Mouse (Mus musculus): ENCODE results near the gene Pax5. TPM values are rescaled to one million over a fixed set of nuclear protein-coding genes. Genes with fewer than 3 reads are reported as not detected.

Pax5 gene
- polyA plus RNA-seq, 1 experiment from 2014 or later: 0.06 TPM

DNA sequence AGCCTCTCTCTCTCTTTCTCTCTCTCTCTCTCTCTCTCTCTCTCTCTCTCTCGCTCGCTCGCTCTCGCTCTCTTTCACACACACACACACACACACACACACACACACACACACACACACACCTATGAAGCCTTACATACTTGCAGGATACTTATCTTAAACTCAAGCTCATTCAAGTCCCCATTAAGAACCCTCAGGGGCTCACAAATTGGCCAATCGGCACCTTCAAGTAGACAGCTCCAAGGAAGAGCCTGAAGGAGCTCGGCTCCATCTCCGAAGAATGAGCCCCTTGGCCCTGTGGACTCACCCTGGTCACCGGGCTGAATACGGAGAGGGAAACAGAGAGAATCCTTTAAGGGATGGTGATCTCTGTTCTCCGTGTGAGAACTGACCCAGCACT, 141.1 kb downstream of the Pax5 start:
- WGBS (ENCODE audit: insufficient replicate concordance): 74% methylated on average over 9 of the region's 10 CpGs
- no peaks in the 10 kb centered on the region for H3K9me3 ChIP-seq (replicated peaks)
- H3K4me1 ChIP-seq: no peaks in the 10 kb centered on the region
- peaks cover 7% of the 10 kb centered on the region for H3K27me3 ChIP-seq (replicated peaks)
- H3K27ac ChIP-seq: no peak overlapping the region
- no peak overlapping the region for H3K4me2 ChIP-seq
- H3K36me3 ChIP-seq: no peaks in the 10 kb centered on the region
- H3K4me3 ChIP-seq: no peak overlapping the region
- H3K9ac ChIP-seq: no peak overlapping the region
- ATAC-seq: no peak

DNA sequence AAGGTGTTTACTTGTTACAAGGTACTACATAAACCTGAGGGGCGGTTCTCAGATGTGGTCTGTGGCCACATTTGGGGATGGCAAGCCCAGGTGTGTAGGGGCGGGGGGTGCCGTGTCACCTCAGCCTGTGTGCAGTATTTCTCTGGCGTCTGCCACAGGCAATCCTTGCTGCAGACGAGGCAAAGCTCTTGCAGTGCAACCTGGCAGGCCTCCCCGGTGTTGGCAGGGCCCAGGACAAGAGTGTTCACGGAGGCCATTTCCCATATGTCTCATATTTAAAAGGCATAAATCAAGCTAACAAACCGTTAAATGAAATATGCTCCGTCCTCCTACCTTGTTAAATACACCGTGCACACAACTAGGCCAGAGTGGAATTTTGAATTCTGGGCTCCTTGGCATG, 141.6 kb downstream of the Pax5 start:
- H3K36me3 ChIP-seq: no peaks in the 10 kb centered on the region
- ATAC-seq: no peak
- no peak overlapping the region for H3K4me3 ChIP-seq
- H3K27me3 ChIP-seq (replicated peaks): peaks cover 12% of the 10 kb centered on the region
- H3K9me3 ChIP-seq (replicated peaks): no peaks in the 10 kb centered on the region
- H3K9ac ChIP-seq: no peak overlapping the region
- H3K27ac ChIP-seq: no peak overlapping the region
- H3K4me1 ChIP-seq: no peaks in the 10 kb centered on the region
- no peak overlapping the region for H3K4me2 ChIP-seq
- 63% methylated on average over 10 of the region's 10 CpGs for WGBS (ENCODE audit: insufficient replicate concordance)

DNA sequence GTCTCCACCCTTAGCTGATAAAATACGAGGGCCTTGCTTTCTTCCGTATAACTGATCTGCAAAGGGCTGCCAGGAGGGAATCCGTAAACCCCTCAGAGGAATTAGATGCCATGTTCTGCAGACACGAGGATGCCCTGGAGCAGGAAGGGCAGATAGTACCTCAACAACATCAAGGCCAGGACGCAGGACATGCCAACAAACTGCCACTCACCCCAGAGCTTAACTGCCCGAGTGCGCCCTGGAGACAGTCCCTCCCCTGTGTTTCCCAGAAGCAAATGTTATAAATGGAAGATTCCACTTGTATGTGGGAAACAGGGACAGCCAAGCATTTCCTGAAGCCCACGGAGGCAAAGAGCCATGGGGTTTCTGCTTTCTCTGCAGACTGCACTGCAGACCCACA, 143.9 kb downstream of the Pax5 start:
- no peak overlapping the region for H3K9ac ChIP-seq
- no peak for ATAC-seq
- H3K27ac ChIP-seq: no peak overlapping the region
- peaks cover 31% of the 10 kb centered on the region for H3K27me3 ChIP-seq (replicated peaks)
- H3K4me1 ChIP-seq: no peaks in the 10 kb centered on the region
- no peaks in the 10 kb centered on the region for H3K9me3 ChIP-seq (replicated peaks)
- WGBS (ENCODE audit: insufficient replicate concordance): 50% methylated on average over 8 of the region's 8 CpGs
- no peak overlapping the region for H3K4me2 ChIP-seq
- no peak overlapping the region for H3K4me3 ChIP-seq
- H3K36me3 ChIP-seq: no peaks in the 10 kb centered on the region

DNA sequence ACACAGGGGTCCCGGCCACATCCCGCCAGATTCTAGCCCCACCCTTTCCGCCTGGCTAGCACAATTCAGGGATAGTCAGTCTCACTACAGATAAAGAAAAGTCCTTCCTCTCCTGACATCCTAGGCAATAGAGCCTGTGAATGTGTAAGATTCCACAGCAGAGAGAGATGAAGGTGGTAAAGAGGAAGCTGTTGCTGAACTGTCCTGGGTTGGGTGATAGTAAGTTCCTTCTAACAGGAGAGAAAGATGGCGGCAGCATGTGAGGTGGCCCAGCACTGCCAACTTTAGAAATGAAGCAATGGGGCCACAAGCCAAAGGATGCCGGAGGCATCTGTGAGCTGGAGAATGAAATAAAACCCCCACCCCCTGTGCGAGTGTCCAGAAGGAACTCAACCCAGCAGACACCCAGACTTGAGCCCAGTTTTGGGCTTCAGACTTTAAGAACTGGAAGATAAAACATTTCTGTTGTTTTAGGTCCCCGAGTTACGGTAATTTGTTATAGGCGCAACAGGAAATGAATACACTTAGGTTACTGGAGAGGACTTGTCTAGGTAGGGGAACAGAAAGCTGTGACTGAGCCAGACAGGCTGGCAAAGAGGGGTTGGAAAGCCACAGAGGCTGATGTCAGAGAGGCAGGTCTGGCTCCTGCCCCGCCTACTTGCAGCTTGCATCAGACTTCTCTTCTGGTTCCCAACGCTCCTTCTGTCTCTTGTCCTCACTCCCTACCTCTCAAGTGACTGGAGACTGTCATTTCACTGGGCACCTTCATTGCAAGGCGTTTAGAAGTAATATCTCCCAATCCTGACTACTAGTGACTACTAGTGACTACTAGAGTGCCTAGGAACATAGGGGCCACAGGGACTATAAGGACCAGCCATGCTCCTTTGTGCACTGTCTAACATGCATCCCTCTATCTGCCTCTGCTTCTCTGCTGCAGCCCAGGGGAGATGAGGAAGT, 144.9 kb downstream of the Pax5 start:
- no peak for ATAC-seq
- Histone ChIP-seq H3K9me3 (replicated peaks) (no peaks in the 10 kb centered on the region), H3K4me3 (no peak overlapping the region), H3K9ac (no peak overlapping the region), H3K4me1 (no peaks in the 10 kb centered on the region), H3K27ac (no peak overlapping the region), H3K36me3 (no peaks in the 10 kb centered on the region), H3K4me2 (no peak overlapping the region), H3K27me3 (replicated peaks) (peaks cover 38% of the 10 kb centered on the region)
- WGBS (ENCODE audit: insufficient replicate concordance): 68% methylated on average over 12 of the region's 12 CpGs

DNA sequence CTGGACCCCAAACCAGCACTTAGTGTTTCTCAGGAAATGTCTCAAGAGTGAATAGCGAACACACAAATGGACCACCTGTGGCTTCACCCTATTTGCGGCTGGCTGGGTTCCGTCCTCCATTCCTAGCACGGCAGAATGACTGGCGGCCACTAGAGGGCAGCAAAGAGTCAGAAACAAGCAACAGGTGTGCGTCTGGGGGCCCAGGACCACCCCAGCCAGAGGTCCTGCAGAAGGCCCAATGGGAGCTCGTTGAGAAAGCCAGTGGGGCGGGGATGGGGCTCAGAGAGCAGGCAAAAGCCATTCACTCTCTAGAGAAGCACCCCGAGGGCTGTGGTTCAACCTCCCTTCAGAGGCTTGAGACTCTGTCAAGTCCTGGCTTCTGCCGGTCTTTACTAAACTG, 145.7 kb downstream of the Pax5 start:
- no peak overlapping the region for H3K9ac ChIP-seq
- ATAC-seq: no peak
- H3K27me3 ChIP-seq (replicated peaks): peaks cover 43% of the 10 kb centered on the region
- H3K9me3 ChIP-seq (replicated peaks): no peaks in the 10 kb centered on the region
- no peaks in the 10 kb centered on the region for H3K36me3 ChIP-seq
- H3K4me1 ChIP-seq: no peaks in the 10 kb centered on the region
- H3K4me3 ChIP-seq: no peak overlapping the region
- WGBS (ENCODE audit: insufficient replicate concordance): 7% methylated on average over 10 of the region's 10 CpGs
- no peak overlapping the region for H3K27ac ChIP-seq
- H3K4me2 ChIP-seq: no peak overlapping the region

DNA sequence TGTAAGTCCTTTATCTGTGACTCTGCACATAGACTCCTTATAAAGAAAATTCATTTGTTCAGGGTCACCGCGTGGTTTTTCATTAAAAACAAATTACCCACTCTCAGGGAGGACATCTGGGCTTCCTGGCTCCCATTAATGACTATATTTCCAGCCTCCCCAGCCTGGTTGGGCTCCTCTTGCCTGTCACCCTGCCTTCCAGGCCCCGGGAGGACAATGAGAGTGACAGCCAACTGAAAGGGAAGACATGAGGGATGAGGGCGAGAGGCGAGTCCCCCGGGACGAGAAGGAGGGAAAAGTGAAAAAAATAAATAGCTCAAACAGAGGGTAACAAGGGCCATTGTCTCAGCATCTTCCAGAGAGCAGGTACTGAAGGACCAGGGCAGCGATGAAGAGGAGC, 149.3 kb downstream of the Pax5 start:
- WGBS (ENCODE audit: insufficient replicate concordance): 68% methylated on average over 8 of the region's 8 CpGs
- Histone ChIP-seq H3K9me3 (replicated peaks) (no peaks in the 10 kb centered on the region; the same call in 1 of the 2 replicates), H3K4me1 (no peaks in the 10 kb centered on the region; the same call in 1 of the 2 replicates), H3K4me3 (no peak overlapping the region), H3K9ac (no peak overlapping the region), H3K36me3 (no peaks in the 10 kb centered on the region), H3K4me2 (no peak overlapping the region), H3K27ac (no peak overlapping the region), H3K27me3 (replicated peaks) (peaks cover 61% of the 10 kb centered on the region)
- no peak for ATAC-seq

DNA sequence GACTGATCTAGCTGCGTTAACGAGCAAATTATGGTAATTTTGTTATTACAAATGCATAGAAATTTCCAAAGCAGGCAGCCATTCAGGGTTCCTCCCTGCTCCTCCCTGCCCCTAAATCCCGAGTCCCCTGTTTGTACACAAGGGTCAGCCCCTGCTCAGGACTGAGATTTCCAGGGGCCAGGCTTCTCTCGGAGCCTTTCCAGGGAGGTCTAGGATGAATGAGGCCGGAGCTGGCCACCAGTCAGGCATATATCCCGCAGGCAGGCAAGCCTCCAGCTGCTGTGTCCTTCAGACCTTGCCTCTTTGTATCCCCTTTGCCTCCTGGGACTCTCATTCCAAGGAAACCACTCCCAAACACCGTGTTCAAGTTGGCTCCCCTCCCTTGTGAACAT, 151.7 kb downstream of the Pax5 start:
- Histone ChIP-seq H3K27ac (no peak overlapping the region), H3K4me1 (no peaks in the 10 kb centered on the region; the same call in 1 of the 2 replicates), H3K36me3 (no peaks in the 10 kb centered on the region), H3K9ac (no peak overlapping the region), H3K4me3 (peak overlapping the region; percentile 25; the same call in 1 of the 2 replicates), H3K4me2 (peak overlapping the region; percentile 61), H3K27me3 (replicated peaks) (peaks cover 61% of the 10 kb centered on the region), H3K9me3 (replicated peaks) (no peaks in the 10 kb centered on the region; the same call in 1 of the 2 replicates)
- WGBS (ENCODE audit: insufficient replicate concordance): 21% methylated on average over 7 of the region's 7 CpGs
- no peak for ATAC-seq

DNA sequence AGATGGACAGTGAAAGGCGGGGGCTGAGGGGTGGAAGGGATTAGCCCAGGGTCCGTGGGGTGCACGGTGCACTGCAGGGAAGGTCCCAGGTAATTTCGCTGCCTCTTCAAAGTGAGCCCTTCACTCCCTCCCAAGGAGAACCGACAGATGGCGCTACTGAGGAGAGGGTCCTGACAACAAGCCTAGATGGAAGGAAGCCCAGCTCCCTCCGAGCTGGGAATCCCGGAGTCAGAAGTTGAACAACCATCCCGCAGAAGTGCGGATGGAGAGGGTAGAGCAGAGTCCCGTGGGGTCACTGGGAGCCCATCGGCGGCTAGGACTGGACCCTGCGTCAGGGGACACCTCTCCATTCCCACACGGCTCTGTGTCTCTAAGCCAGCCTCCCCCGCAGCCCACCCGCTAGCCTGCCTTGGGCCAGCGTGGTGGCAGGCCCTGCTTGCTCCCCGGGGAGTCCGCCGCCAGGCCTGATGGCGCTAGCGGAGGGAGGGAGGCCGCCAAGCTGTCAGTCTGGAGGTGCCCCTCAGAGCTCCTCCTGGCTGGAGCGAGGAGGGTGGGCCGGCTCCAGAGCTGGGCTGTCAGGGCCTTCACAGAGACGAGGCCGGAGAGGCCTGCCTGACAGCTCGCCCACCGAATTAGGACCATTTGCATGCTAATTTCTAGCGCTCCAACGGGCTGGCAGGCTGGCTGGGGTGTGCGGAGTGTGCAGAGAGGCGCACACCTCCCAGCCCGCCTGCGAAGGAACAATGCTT, 152.3 kb downstream of the Pax5 start:
- WGBS (ENCODE audit: insufficient replicate concordance): 7% methylated on average over 35 of the region's 36 CpGs
- no peak overlapping the region for H3K27ac ChIP-seq

DNA sequence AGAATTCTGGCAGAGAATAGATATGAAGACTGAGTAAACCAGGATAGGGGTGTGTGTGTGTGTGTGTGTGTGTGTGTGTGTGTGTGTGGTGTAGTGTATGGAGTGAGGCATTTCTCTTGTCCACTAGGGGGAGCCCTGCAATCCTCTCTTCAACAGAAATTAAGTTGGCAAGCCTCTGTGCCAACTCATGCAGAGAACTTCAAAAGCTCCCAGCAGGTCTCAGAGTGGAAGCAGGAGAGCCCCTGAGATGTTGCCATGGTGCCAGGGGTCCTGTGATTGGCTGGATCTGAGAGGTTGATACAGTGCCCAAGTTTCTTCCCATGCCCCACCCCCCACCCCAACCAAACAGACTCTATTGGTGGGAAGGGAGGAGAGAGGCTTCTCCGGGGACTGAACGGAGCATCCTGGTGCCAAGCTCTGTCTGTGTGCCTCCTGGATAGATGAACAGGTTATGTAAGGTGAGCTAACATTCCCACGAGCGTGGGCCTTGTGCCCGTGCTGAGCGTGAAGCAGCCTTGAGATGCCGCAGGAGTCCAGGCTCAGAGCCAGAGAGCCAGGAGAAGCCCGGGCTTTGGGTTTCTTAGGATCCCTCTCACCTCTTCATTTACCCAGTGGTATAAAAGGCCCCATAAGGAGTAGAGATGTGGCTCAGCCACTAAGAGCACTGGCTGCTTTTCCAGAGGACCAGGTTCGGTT, 153.6 kb downstream of the Pax5 start:
- Histone ChIP-seq H3K9me3 (replicated peaks) (no peaks in the 10 kb centered on the region; the same call in 1 of the 2 replicates), H3K27ac (no peak overlapping the region), H3K4me2 (no peak overlapping the region), H3K36me3 (no peaks in the 10 kb centered on the region), H3K4me3 (no peak overlapping the region), H3K4me1 (no peaks in the 10 kb centered on the region; the same call in 1 of the 2 replicates), H3K9ac (no peak overlapping the region), H3K27me3 (replicated peaks) (peaks cover 46% of the 10 kb centered on the region)
- ATAC-seq: no peak
- WGBS (ENCODE audit: insufficient replicate concordance): 84% methylated on average over 9 of the region's 9 CpGs

More for the DNA sequence above, 152.3 kb downstream of the Pax5 start:
- peaks cover 55% of the 10 kb centered on the region for H3K27me3 ChIP-seq (replicated peaks)
- ATAC-seq: no peak
- peak overlapping the region; percentile 25 for H3K4me3 ChIP-seq
- H3K9ac ChIP-seq: no peak overlapping the region
- H3K9me3 ChIP-seq (replicated peaks): no peaks in the 10 kb centered on the region; the same call in 1 of the 2 replicates
- peak overlapping the region; percentile 61 for H3K4me2 ChIP-seq
- no peaks in the 10 kb centered on the region for H3K36me3 ChIP-seq
- H3K4me1 ChIP-seq: no peaks in the 10 kb centered on the region; the same call in 1 of the 2 replicates

DNA sequence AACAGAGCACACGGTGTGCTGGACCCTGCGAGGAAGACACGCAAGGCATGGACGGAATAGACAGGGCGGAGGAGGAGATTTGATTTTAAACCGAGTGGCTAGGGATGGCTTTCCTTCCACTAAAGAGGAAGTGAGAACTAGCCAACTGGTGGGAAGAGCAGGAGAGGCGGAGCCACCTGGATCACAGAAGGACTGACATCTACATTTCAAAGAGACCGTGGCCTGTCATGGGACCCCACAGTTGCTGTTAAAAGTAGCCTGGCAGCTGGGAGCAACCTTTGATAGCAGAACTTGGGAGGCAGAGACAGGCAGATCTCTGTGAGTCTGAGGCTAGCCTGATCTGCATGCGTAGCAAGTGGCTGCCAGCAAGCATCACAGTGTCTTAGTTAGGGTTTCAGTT, 154.7 kb downstream of the Pax5 start:
- Histone ChIP-seq H3K4me3 (no peak overlapping the region), H3K4me1 (no peaks in the 10 kb centered on the region; the same call in 1 of the 2 replicates), H3K4me2 (no peak overlapping the region), H3K36me3 (no peaks in the 10 kb centered on the region), H3K9me3 (replicated peaks) (no peaks in the 10 kb centered on the region; the same call in 1 of the 2 replicates), H3K27ac (no peak overlapping the region), H3K9ac (no peak overlapping the region), H3K27me3 (replicated peaks) (peaks cover 37% of the 10 kb centered on the region)
- WGBS (ENCODE audit: insufficient replicate concordance): 67% methylated on average over 9 of the region's 9 CpGs
- ATAC-seq: no peak

DNA sequence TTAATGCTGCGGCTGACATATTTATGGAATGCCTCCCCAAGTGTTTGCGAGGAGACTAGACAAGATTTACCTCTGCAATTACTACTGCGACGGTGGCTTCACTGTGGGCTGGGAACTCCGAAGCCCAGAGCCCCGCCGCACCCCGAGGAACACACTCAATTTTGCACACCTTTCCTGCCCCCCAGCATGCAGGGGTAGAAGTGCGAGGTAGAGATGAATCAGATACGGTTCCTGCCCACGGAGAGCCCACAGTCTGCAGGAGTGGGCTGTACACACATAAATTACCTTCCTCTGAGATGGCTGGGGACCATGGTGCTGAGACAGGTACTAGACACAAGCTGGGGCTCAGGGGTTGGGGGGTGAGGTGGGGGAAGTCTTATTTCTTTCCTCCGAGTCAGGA, 158.8 kb downstream of the Pax5 start:
- H3K27ac ChIP-seq: no peak overlapping the region
- H3K27me3 ChIP-seq (replicated peaks): peaks cover 18% of the 10 kb centered on the region; the same call in 1 of the 2 replicates
- ATAC-seq: no peak
- no peaks in the 10 kb centered on the region for H3K4me1 ChIP-seq
- H3K36me3 ChIP-seq: no peaks in the 10 kb centered on the region
- no peak overlapping the region for H3K4me3 ChIP-seq
- no peaks in the 10 kb centered on the region; the same call in 1 of the 2 replicates for H3K9me3 ChIP-seq (replicated peaks)
- WGBS (ENCODE audit: insufficient replicate concordance): 72% methylated on average over 12 of the region's 12 CpGs
- H3K9ac ChIP-seq: no peak overlapping the region
- H3K4me2 ChIP-seq: no peak overlapping the region

Data from liver, embryonic 12.5 days (tissue).